Mouse (Mus musculus): ENCODE results near the gene Jag1. TPM values are rescaled to one million over a fixed set of nuclear protein-coding genes. Genes with fewer than 3 reads are reported as not detected.

The Jag1 gene
- polyA plus RNA-seq, 1 experiment from 2014 or later: 53.0 TPM

GRCm38 (mm10) chr2:137098269-137099035 lies 18.0 kb downstream of the Jag1 start:
- H3K27ac ChIP-seq (replicated peaks): peak overlapping the region; percentile 35; the same call in 1 of the 2 replicates

GRCm38 (mm10) chr2:137096981-137097460 lies 19.4 kb downstream of the Jag1 start:
- WGBS: 16% methylated on average over 5 of the region's 5 CpGs

More at GRCm38 (mm10) chr2:137098269-137099035, 18.0 kb downstream of the Jag1 start:
- peaks cover 4% of the 10 kb centered on the region; the same call in 1 of the 2 replicates for H3K36me3 ChIP-seq
- H3K4me1 ChIP-seq: peaks cover 77% of the 10 kb centered on the region
- WGBS: 14% methylated on average over 11 of the region's 11 CpGs
- no peaks in the 10 kb centered on the region for H3K9me3 ChIP-seq
- H3K9ac ChIP-seq (replicated peaks): no peak overlapping the region
- H3K4me2 ChIP-seq (replicated peaks): no peak overlapping the region
- H3K27me3 ChIP-seq: peaks cover 5% of the 10 kb centered on the region; the same call in 1 of the 2 replicates
- H3K4me3 ChIP-seq: no peak overlapping the region
- no peak for ATAC-seq (ENCODE audit: low FRiP score, low read depth)

GRCm38 (mm10) chr2:137094301-137094700 lies 22.1 kb downstream of the Jag1 start:
- Histone ChIP-seq H3K9ac (replicated peaks) (no peak overlapping the region), H3K4me2 (replicated peaks) (no peak overlapping the region), H3K36me3 (peaks cover 23% of the 10 kb centered on the region), H3K27ac (replicated peaks) (no peak overlapping the region; the same call in 1 of the 2 replicates), H3K4me1 (peaks cover 79% of the 10 kb centered on the region), H3K4me3 (no peak overlapping the region), H3K9me3 (no peaks in the 10 kb centered on the region), H3K27me3 (no peaks in the 10 kb centered on the region)
- ATAC-seq (ENCODE audit: low FRiP score, low read depth): no peak
- WGBS: 27% methylated on average over 8 of the region's 8 CpGs

More at GRCm38 (mm10) chr2:137096981-137097460, 19.4 kb downstream of the Jag1 start:
- Histone ChIP-seq H3K4me1 (peaks cover 91% of the 10 kb centered on the region), H3K27me3 (no peaks in the 10 kb centered on the region), H3K9me3 (no peaks in the 10 kb centered on the region), H3K27ac (replicated peaks) (no peak overlapping the region), H3K4me2 (replicated peaks) (no peak overlapping the region), H3K4me3 (no peak overlapping the region), H3K36me3 (no peaks in the 10 kb centered on the region), H3K9ac (replicated peaks) (no peak overlapping the region)
- no peak for ATAC-seq (ENCODE audit: low FRiP score, low read depth)

- WGBS: 20% methylated on average over 7 of the region's 7 CpGs
- Histone ChIP-seq H3K4me2 (replicated peaks) (no peak overlapping the region), H3K27me3 (no peaks in the 10 kb centered on the region), H3K9me3 (no peaks in the 10 kb centered on the region), H3K4me3 (no peak overlapping the region), H3K36me3 (peaks cover 33% of the 10 kb centered on the region), H3K9ac (replicated peaks) (no peak overlapping the region), H3K27ac (replicated peaks) (peak overlapping the region; percentile 63), H3K4me1 (peaks cover 69% of the 10 kb centered on the region)
- ATAC-seq (ENCODE audit: low FRiP score, low read depth): no peak
Observed at GRCm38 (mm10) chr2:137093298-137093630, 23.2 kb downstream of the Jag1 start.

DNA sequence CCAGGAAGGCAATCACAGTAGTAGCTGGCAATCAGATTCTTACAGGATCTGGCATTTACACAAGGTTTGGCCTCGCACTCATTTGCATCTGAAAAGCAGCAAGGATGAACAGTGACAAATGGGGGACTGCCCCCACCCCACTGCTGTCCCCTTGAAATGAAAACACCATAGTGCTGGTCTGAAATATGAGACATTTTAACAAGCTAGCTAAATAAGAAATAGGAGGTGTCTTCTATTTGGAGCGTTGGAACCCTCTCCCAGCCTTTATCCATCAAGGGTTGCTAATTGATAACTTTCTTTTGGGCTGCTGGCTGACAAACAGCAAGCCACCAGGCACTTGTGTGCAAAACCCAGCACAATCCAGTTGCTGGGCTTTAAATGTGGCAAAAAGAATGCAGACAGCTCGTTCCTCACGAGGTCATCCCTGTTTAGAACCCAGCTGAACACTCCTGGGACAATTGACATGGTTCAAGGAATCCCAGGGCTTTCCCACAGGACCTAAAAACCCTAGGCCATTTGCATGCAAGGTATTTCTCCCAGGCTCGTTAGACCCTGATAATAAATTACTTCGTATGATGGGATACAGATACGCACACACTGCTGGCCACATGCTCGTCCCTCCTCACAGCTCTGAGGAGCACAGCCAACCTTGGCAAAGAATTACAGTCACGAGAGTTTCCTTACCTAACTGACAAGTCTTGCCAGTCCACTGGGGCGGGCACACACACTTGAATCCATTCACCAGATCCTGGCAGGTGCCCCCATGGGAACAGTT lies 23.7 kb downstream of the Jag1 start:
- Histone ChIP-seq H3K9me3 (no peaks in the 10 kb centered on the region), H3K4me2 (replicated peaks) (no peak overlapping the region), H3K36me3 (peaks cover 38% of the 10 kb centered on the region), H3K27me3 (no peaks in the 10 kb centered on the region), H3K9ac (replicated peaks) (no peak overlapping the region), H3K4me1 (peaks cover 63% of the 10 kb centered on the region), H3K4me3 (no peak overlapping the region), H3K27ac (replicated peaks) (peak overlapping the region; percentile 63)
- peak; percentile 45 for ATAC-seq (ENCODE audit: low FRiP score, low read depth)
- 20% methylated on average over 10 of the region's 10 CpGs for WGBS

DNA sequence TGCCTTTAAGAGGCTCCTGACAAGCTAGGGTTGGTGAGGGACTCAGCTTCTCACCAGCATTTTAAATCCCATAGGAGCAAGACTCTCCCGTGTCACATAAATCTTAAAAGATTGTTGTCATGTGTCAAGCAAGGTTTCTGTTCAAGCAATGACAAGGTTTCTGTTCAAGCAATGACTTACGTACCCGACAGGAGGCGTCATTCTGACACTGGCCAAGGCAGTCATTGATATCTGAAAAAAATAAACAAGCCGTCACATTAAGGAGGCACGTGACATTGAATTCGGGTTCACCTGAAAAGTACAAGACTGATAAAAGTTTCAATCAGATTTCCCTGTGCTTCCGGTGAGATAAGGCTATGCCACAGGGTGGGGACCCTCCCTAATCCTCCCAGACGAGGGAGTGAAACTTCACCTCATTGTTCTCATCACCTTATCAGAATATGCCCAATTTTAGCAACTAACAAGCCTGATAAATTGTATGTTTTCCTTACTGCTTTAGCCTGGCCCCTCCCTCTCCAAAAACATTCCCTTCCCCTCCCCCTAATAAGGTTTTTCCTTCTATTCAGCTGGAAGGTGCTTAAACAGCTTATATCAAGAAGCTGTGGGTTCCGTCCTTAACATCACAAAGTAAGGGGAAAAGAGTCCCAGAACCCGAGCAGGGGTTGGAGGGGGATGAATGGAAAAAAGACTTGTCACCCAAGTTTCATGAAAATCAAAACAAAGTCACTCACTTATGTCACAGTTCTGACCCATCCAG lies 24.5 kb downstream of the Jag1 start:
- Histone ChIP-seq H3K4me1 (peaks cover 63% of the 10 kb centered on the region), H3K36me3 (peaks cover 45% of the 10 kb centered on the region), H3K4me3 (no peak overlapping the region), H3K27ac (replicated peaks) (no peak overlapping the region), H3K9ac (replicated peaks) (no peak overlapping the region), H3K27me3 (no peaks in the 10 kb centered on the region), H3K4me2 (replicated peaks) (no peak overlapping the region), H3K9me3 (no peaks in the 10 kb centered on the region)
- 58% methylated on average over 11 of the region's 11 CpGs for WGBS
- 0 out of 2 replicates have a peak, but pooled peaks have one; percentile 0 for ATAC-seq (ENCODE audit: low FRiP score, low read depth)

- Histone ChIP-seq H3K9me3 (no peaks in the 10 kb centered on the region), H3K27me3 (no peaks in the 10 kb centered on the region), H3K27ac (replicated peaks) (no peak overlapping the region), H3K9ac (replicated peaks) (no peak overlapping the region), H3K4me3 (no peak overlapping the region), H3K4me2 (replicated peaks) (no peak overlapping the region), H3K36me3 (peaks cover 77% of the 10 kb centered on the region), H3K4me1 (peaks cover 30% of the 10 kb centered on the region)
- 81% methylated on average over 6 of the region's 6 CpGs for WGBS
- ATAC-seq (ENCODE audit: low FRiP score, low read depth): no peak
Observed at GRCm38 (mm10) chr2:137087705-137088104, 28.7 kb downstream of the Jag1 start.

- WGBS: 56% methylated on average over 14 of the region's 14 CpGs
- Histone ChIP-seq H3K27ac (replicated peaks) (peak overlapping the region; percentile 30), H3K9ac (replicated peaks) (no peak overlapping the region), H3K27me3 (no peaks in the 10 kb centered on the region), H3K9me3 (no peaks in the 10 kb centered on the region), H3K4me3 (no peak overlapping the region), H3K4me2 (replicated peaks) (no peak overlapping the region), H3K4me1 (peaks cover 21% of the 10 kb centered on the region), H3K36me3 (peaks cover 78% of the 10 kb centered on the region)
- peak; percentile 28 for ATAC-seq (ENCODE audit: low FRiP score, low read depth)
Observed at GRCm38 (mm10) chr2:137086621-137087395, 29.6 kb downstream of the Jag1 start.

GRCm38 (mm10) chr2:137085257-137085656 lies 31.2 kb downstream of the Jag1 start:
- Histone ChIP-seq H3K4me3 (no peak overlapping the region), H3K9me3 (no peaks in the 10 kb centered on the region), H3K4me2 (replicated peaks) (no peak overlapping the region), H3K4me1 (peaks cover 20% of the 10 kb centered on the region), H3K9ac (replicated peaks) (no peak overlapping the region), H3K27me3 (no peaks in the 10 kb centered on the region), H3K36me3 (peaks cover 65% of the 10 kb centered on the region), H3K27ac (replicated peaks) (no peak overlapping the region)
- ATAC-seq (ENCODE audit: low FRiP score, low read depth): no peak
- WGBS: 76% methylated on average over 8 of the region's 8 CpGs

- Histone ChIP-seq H3K4me1 (peaks cover 26% of the 10 kb centered on the region), H3K4me3 (no peak overlapping the region), H3K4me2 (replicated peaks) (no peak overlapping the region), H3K36me3 (peaks cover 43% of the 10 kb centered on the region), H3K27me3 (no peaks in the 10 kb centered on the region), H3K9ac (replicated peaks) (no peak overlapping the region), H3K27ac (replicated peaks) (no peak overlapping the region), H3K9me3 (no peaks in the 10 kb centered on the region)
- 82% methylated on average over 24 of the region's 24 CpGs for WGBS
- ATAC-seq (ENCODE audit: low FRiP score, low read depth): no peak
Observed at GRCm38 (mm10) chr2:137082896-137083620, 33.4 kb downstream of the Jag1 start.

- no peak overlapping the region for H3K4me2 ChIP-seq (replicated peaks)
- no peaks in the 10 kb centered on the region for H3K9me3 ChIP-seq
- 87% methylated on average over 7 of the region's 7 CpGs for WGBS
- peaks cover 15% of the 10 kb centered on the region for H3K4me1 ChIP-seq
- no peak overlapping the region for H3K27ac ChIP-seq (replicated peaks)
- H3K4me3 ChIP-seq: no peak overlapping the region
- H3K27me3 ChIP-seq: no peaks in the 10 kb centered on the region
- no peak overlapping the region for H3K9ac ChIP-seq (replicated peaks)
- peaks cover 33% of the 10 kb centered on the region for H3K36me3 ChIP-seq
- ATAC-seq (ENCODE audit: low FRiP score, low read depth): no peak
Observed at GRCm38 (mm10) chr2:137081001-137081400, 35.4 kb downstream of the Jag1 start.

Measured in midbrain, embryonic 12.5 days (tissue).